Mouse (Mus musculus) heart, postnatal 10 days (tissue): ENCODE measurements around the gene Tnr. TPM values are rescaled to one million over a fixed set of nuclear protein-coding genes. Genes with fewer than 3 reads are reported as not detected.

Source experiments
- DNase-seq, 2 experiments: peaks; one replicate each; pipeline ENCODE4 v3.0.0; 2021
- intact Hi-C: fragments of 180-260 bp; cut with DNase I; formaldehyde crosslinking; loops from one replicate; pipeline ENCODE4 v1.15.1; 2025
- total RNA-seq, 2 experiments: library from RNA; stranded (reverse); gene quantifications; 2 replicates each; pipeline ENCODE4 v1.2.3; 2021

Gene Tnr
- under 1 TPM; 0.48 to 0.99 TPM for total RNA-seq

DNA sequence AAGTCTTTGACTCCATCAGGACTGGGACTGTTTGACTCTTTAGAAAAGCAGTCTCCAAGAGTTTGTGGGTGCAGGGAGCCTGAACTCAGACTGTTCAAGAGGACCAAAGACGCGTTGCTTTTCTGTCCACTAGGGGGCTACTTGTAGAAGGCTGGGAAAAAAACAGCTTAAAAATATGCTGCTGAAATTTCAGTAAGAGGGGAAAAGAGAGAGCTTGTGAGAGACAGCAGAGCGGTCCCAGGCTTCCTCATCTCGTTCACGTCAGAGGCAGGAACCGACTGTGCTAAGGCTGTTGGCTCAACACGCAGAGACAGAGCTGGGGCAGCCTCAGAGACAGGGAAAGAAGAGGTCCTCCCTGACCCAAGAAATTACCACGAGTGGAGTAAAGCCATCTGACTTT, at the start of gene Tnr:
Gene Tnr, plus strand, starts transcription at position 192 of the 400 bp plus-strand sequence.
- intact Hi-C loops = loop anchor here (2.0 to 10.0 kb wide), 3 partner anchors 126 to 557 kb away; no protein-coding TSS in a partner anchor
- DNase-seq = peak; percentile 30 to 37

GRCm38 (mm10) chr1:159489853-159490435, 33.6 kb upstream of the Tnr start:
- peak; percentile 13 to 21 for DNase-seq
- intact Hi-C loops = no loop called here

GRCm38 (mm10) chr1:159492536-159492935, 31.0 kb upstream of the Tnr start:
- DNase-seq = no peak

GRCm38 (mm10) chr1:159493720-159494499, 29.7 kb upstream of the Tnr start:
- intact Hi-C loops = no loop called here
- DNase-seq = peak; percentile 44 to 46

More at GRCm38 (mm10) chr1:159492536-159492935, 31.0 kb upstream of the Tnr start:
- intact Hi-C loops = no loop called here

GRCm38 (mm10) chr1:159498236-159498635, 25.3 kb upstream of the Tnr start:
- intact Hi-C loops = no loop called here
- DNase-seq = no peak

- no peak for DNase-seq
Observed at GRCm38 (mm10) chr1:159499806-159500460, 23.6 kb upstream of the Tnr start.

DNA sequence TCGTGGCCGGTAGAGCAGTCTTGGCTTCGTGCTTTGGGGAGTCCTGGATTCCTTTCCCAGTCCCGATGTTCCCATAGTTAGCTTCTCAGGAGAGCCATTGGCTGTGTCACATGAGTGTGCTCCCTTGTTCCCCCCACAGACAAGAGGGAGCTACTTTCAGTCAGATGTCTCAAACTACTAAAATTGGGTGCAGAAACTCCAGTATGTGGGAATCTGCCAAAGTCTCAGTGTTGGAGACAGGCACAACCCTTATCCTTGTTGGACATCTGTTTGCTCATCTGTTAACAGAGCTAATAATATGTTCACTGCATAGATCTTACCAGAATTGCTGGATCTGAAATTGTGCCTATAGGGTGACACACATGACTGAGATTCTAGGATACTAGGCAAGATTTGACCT, 21.7 kb upstream of the Tnr start:
- DNase-seq = no peak
- intact Hi-C loops = no loop called here

More at GRCm38 (mm10) chr1:159499806-159500460, 23.6 kb upstream of the Tnr start:
- intact Hi-C loops = no loop called here

DNA sequence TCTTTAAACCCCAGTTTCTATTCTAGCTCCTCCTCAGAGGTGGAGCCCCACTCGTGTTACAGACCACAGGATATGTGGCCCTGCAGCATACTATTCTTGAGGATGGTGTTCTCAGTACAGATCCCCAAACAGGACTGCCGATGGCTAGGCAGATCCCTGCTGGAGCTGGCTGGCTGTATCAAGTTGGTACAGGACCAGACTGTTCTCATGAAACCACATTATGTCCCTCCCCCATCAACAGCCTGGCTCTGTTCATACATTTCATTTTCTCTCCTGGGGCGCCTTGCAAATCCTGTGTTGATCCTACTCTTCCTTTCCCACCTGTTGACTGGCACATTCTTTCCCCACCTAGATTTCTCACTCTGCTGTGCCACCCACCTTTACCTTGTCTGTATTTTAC, 12.9 kb upstream of the Tnr start:
- intact Hi-C loops = no loop called here
- no peak for DNase-seq

GRCm38 (mm10) chr1:159517647-159518046, 5.9 kb upstream of the Tnr start:
- intact Hi-C loops = no loop called here
- DNase-seq = peak; percentile 54 to 67

GRCm38 (mm10) chr1:159519206-159519605, 4.4 kb upstream of the Tnr start:
- no peak for DNase-seq
- intact Hi-C loops = no loop called here

- intact Hi-C loops = loop anchor here (2.0 to 10.0 kb wide), 3 partner anchors 126 to 558 kb away; no protein-coding TSS in a partner anchor
- no peak for DNase-seq
Observed at GRCm38 (mm10) chr1:159523069-159523468, 500 bp upstream of the Tnr start.

- intact Hi-C loops = loop anchor here (5.0 to 10.0 kb wide), 2 partner anchors 127 to 181 kb away; no protein-coding TSS in a partner anchor
- peak; percentile 74 to 85 for DNase-seq
Observed at GRCm38 (mm10) chr1:159524051-159524549, 531 bp downstream of the Tnr start.

GRCm38 (mm10) chr1:159532841-159533569, 9.4 kb downstream of the Tnr start:
- no peak for DNase-seq

GRCm38 (mm10) chr1:159535582-159535981, 12.0 kb downstream of the Tnr start:
- DNase-seq = no peak
- intact Hi-C loops = no loop called here

More at GRCm38 (mm10) chr1:159532841-159533569, 9.4 kb downstream of the Tnr start:
- intact Hi-C loops = no loop called here

DNA sequence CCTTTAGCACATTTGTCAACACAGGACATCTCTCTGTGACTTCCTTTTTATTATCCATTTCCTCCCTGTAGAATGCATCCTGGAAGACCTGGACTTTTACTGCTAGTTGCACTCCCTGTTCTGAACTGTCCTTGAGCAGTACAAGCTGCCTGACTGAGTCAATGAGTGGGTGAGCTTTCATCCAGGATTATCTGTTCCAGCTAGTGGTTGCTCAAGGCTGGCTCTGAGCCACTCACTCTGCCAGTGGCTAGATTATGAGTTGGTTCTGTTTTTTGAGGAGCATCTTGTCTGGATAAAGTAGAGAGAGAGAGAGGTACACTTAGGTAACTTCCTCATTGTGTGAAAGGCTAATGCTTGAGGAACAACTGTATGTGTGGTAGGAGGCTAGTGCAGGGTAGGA, 14.0 kb downstream of the Tnr start:
- no peak for DNase-seq
- intact Hi-C loops = no loop called here

GRCm38 (mm10) chr1:159538076-159538475, 14.5 kb downstream of the Tnr start:
- DNase-seq = no peak
- intact Hi-C loops = no loop called here

DNA sequence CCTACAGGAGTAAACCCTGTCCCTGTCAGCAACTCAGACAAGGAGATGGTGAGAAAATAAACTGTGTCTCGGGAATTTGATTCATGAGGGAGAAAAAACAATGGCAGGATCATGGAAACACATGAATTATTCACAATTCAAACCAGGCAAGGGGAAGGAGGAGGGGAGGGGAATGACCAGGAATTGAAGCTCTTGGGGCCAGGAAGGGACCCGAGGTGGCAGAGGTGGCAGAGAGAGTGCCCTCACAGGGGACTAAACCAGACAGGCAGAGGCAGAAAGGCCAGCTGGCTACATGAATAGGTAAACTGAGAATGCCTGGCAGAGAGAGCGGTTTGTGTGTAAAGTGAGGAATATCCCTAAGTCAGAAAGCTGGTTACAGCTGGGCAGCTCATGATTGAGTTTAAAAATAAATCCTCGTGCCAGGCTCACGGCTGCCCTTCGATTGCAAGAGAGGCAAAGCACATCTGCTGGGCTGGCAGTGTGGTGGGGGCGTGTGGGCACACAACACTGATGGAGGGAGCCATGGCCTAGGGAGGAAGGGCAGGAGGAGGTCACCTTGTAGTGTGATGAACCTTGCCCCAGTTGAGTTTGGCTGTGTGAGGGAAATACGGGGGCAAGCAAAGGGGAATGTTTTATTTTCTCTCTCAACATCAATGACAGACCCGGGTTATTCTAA, 22.0 kb downstream of the Tnr start:
- intact Hi-C loops = no loop called here
- DNase-seq = no peak

GRCm38 (mm10) chr1:159551036-159551435, 27.5 kb downstream of the Tnr start:
- intact Hi-C loops = no loop called here
- no peak for DNase-seq

DNA sequence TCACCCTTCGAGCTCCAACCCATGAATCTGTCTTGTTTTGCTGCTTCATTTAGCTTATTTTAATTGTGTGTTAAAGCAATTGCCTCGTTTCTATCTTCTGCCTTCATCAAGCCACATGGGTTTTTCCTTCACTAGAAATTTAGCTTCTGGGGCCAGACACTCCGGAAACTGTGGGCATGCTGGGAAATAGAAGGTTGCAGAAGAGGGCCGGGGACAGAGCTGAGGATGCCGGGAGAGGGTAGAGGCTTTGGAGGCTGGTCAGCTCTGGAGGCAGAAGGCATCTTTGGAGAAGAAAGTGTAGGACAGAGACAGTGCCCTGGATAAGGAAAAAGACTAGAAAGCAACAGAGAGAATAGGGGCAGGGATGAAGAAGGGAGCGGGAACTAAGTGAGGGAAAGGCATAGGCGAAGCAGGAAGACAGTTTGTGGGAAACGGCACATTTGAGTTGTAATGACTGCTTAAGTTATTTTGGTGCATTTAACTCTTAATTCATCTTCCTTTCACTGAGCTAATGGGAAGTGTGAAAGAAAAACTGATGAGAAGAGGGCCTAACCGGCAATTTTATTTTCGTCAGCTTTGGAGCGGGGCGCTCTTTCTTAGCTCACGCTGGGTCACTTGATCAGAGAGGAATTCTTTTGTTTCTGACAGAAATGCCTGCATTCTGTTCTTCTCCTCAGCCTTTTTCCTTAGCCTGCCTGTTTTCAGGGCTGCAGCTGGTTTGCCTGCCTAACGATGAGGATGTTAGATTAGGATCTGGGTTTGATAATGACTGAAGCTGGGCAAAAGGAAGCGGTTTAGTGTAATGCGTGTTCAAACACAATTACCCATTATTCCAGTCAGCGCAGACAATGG, 28.2 kb downstream of the Tnr start:
- intact Hi-C loops = no loop called here
- no peak for DNase-seq
